Mouse (Mus musculus) gastrocnemius, postnatal 14 days (tissue): Measurements from ENCODE around the gene Mex3b. TPM values are rescaled to one million over a fixed set of nuclear protein-coding genes. Genes with fewer than 3 reads are reported as not detected.

Experiments
- DNase-seq: peaks from one replicate; pipeline ENCODE4 v3.0.0; 2021; ENCODE audit warnings: mixed read lengths
- intact Hi-C: fragments of 180-260 bp; cut with DNase I; formaldehyde crosslinking; loops from one replicate; pipeline ENCODE4 v1.15.1; 2025; ENCODE audit warnings: low total_unique reads
- total RNA-seq, 2 experiments: library from RNA; stranded (reverse); gene quantifications; 2 replicates each; pipeline ENCODE4 v1.2.3; 2021

Gene Mex3b
- total RNA-seq, 2 experiments from 2014 or later = 3.3 to 4.2 TPM

- DNase-seq = no peak
- intact Hi-C loops = no loop called here
Observed at GRCm38 (mm10) chr7:82907081-82907480, 39.9 kb downstream of the Mex3b start.

- DNase-seq = no peak
- intact Hi-C loops = no loop called here
Observed at GRCm38 (mm10) chr7:82910536-82911384, 43.6 kb downstream of the Mex3b start.

GRCm38 (mm10) chr7:82911501-82911900, 44.4 kb downstream of the Mex3b start:
- DNase-seq = no peak
- intact Hi-C loops = no loop called here

- intact Hi-C loops = no loop called here
- DNase-seq = no peak
Observed at GRCm38 (mm10) chr7:82914297-82914696, 47.2 kb downstream of the Mex3b start.

Other genes starting within 250 kb of the Mex3b start
- 1 to 10 TPM; 1.4 to 1.6 TPM for gene Saxo2, start 218.8 kb upstream of the Mex3b start, total RNA-seq
- 1 to 10 TPM; 8.3 to 8.9 TPM for gene Efl1, start 218.7 kb upstream of the Mex3b start, total RNA-seq